Comparison of ENCODE assay signal across 27 mouse cellular contexts in genomic region chr17:57170616-57171260, GRCm38 (mm10). TPM values are rescaled to one million over a fixed set of nuclear protein-coding genes. Genes with fewer than 3 reads are reported as not detected.
DNase-seq lines count a peak whose midpoint lies in the region; ATAC-seq and TF ChIP-seq lines count a peak whose summit lies in the region.
"Had no signal": no experiment of that assay in that cellular context is flagged by ENCODE, and none has a peak within 500 bp of the region (broad histone marks: within the 10 kb centered on the region; RNA-seq: fewer than 3 reads in every experiment).

No protein-coding gene starts in this region.

- no peak overlapping the region for H3K27ac ChIP-seq in liver, embryonic 14.5 days
- H3K27ac ChIP-seq in liver, embryonic 12.5 days, result no peak overlapping the region
- H3K27ac ChIP-seq in stomach, postnatal 0 days (replicated peaks), result no peak overlapping the region
- H3K27ac ChIP-seq: embryonic facial prominence, embryonic 13.5 days; forebrain, embryonic 12.5 days; heart, embryonic 13.5 days; hindbrain, embryonic 15.5 days had no signal

- DNase-seq in liver, embryonic 14.5 days (ENCODE audit: low read depth in 3 of 3, low spot score in 3 of 3), result no peak
- DNase-seq in G1E (ENCODE audit: low spot score), result peak; percentile 30
- DNase-seq in ZHBTc4 (ENCODE audit: low read depth, low spot score), result peak; percentile 72
- no peak for DNase-seq in stomach, postnatal 0 days (ENCODE audit: low spot score)
- DNase-seq in thymus, postnatal 14 days, result no peak
- DNase-seq in embryo, embryonic 10.5 days (ENCODE audit: low spot score), result no peak
- DNase-seq: adrenal gland, adult 8-10 months; B cell, adult 2 months; cerebellum, adult 11 months; cerebellum, adult 8-10 months; cerebellum, postnatal 25 days; gastrocnemius, postnatal 10 days; heart, postnatal 36 days had no signal

- no peaks in the 10 kb centered on the region for H3K36me3 ChIP-seq in liver, embryonic 14.5 days (replicated peaks; ENCODE audit: control insufficient read depth, insufficient read depth, low read depth)
- H3K36me3 ChIP-seq in liver, embryonic 12.5 days, result no peaks in the 10 kb centered on the region
- no peaks in the 10 kb centered on the region for H3K36me3 ChIP-seq in G1E (replicated peaks)
- H3K36me3 ChIP-seq in stomach, postnatal 0 days (ENCODE audit: control insufficient read depth, insufficient read depth, low read length), result no peaks in the 10 kb centered on the region
- H3K36me3 ChIP-seq: embryonic facial prominence, embryonic 13.5 days; forebrain, embryonic 12.5 days; heart, embryonic 13.5 days; hindbrain, embryonic 15.5 days had no signal

- H3K27me3 ChIP-seq in liver, embryonic 14.5 days (ENCODE audit: control insufficient read depth, insufficient read depth, low read length), result no peaks in the 10 kb centered on the region
- no peaks in the 10 kb centered on the region for H3K27me3 ChIP-seq in liver, embryonic 12.5 days (replicated peaks)
- no peaks in the 10 kb centered on the region for H3K27me3 ChIP-seq in G1E (ENCODE audit: insufficient read depth, low read length)
- no peaks in the 10 kb centered on the region for H3K27me3 ChIP-seq in stomach, postnatal 0 days (ENCODE audit: control insufficient read depth, insufficient read depth, low read length)
- H3K27me3 ChIP-seq: heart, embryonic 13.5 days; hindbrain, embryonic 15.5 days had no signal

- 0 out of 2 replicates have a peak, but pooled peaks have one; percentile 36 for TF ChIP-seq EP300 in liver, embryonic 14.5 days (IDR thresholded peaks at IDR 0.05; ENCODE audit: low read depth)
- TF ChIP-seq EP300 in stomach, postnatal 0 days (optimal IDR thresholded peaks at IDR 0.05), result no peak

- TF ChIP-seq CTCF in liver, embryonic 14.5 days (IDR thresholded peaks at IDR 0.05; ENCODE audit: low read depth), result no peak
- no peak for TF ChIP-seq CTCF in G1E (IDR thresholded peaks at IDR 0.05; ENCODE audit: low read depth, low read length)
- TF ChIP-seq CTCF in stomach, postnatal 0 days (IDR thresholded peaks at IDR 0.05; ENCODE audit: low read depth), result no peak

- peaks cover 0 to 5% of the 10 kb centered on the region in 2 experiments; a peak in 2 of 4 replicates for H3K4me1 ChIP-seq in liver, embryonic 14.5 days (replicated peaks; ENCODE audit: control insufficient read depth in 2 of 2, insufficient read depth in 2 of 2, low read length in 1 of 2)
- peaks cover 13% of the 10 kb centered on the region for H3K4me1 ChIP-seq in liver, embryonic 12.5 days
- H3K4me1 ChIP-seq in G1E (ENCODE audit: insufficient read depth, low read depth, low read length), result peaks cover 64% of the 10 kb centered on the region
- H3K4me1 ChIP-seq in stomach, postnatal 0 days (replicated peaks; ENCODE audit: control insufficient read depth, insufficient read depth), result no peaks in the 10 kb centered on the region
- H3K4me1 ChIP-seq: embryonic facial prominence, embryonic 13.5 days; hindbrain, embryonic 15.5 days had no signal

- 27% methylated on average over 5 of the region's 5 CpGs for WGBS in liver, embryonic 14.5 days (ENCODE audit: insufficient replicate concordance)
- 36% methylated on average over 5 of the region's 5 CpGs for WGBS in liver, embryonic 12.5 days (ENCODE audit: insufficient replicate concordance)
- 48% methylated on average over 5 of the region's 5 CpGs for WGBS in stomach, postnatal 0 days

- no peak overlapping the region for H3K4me3 ChIP-seq in liver, embryonic 14.5 days (ENCODE audit: insufficient read depth in 1 of 2, low read depth in 2 of 2, low read length in 2 of 2)
- H3K4me3 ChIP-seq in liver, embryonic 12.5 days, result no peak overlapping the region
- H3K4me3 ChIP-seq in G1E (ENCODE audit: low read depth, low read length), result no peak overlapping the region
- no peak overlapping the region for H3K4me3 ChIP-seq in stomach, postnatal 0 days (ENCODE audit: low read depth, low read length)
- H3K4me3 ChIP-seq: embryonic facial prominence, embryonic 13.5 days; forebrain, embryonic 12.5 days; heart, embryonic 13.5 days; hindbrain, embryonic 15.5 days had no signal

- no peak overlapping the region for H3K4me2 ChIP-seq in liver, embryonic 14.5 days (ENCODE audit: low read depth)
- H3K4me2 ChIP-seq in liver, embryonic 12.5 days, result no peak overlapping the region
- no peak overlapping the region for H3K4me2 ChIP-seq in stomach, postnatal 0 days (replicated peaks; ENCODE audit: low read depth)
- H3K4me2 ChIP-seq: embryonic facial prominence, embryonic 13.5 days; forebrain, embryonic 12.5 days; heart, embryonic 13.5 days; hindbrain, embryonic 15.5 days had no signal

- H3K9ac ChIP-seq in liver, embryonic 14.5 days (replicated peaks), result no peak overlapping the region
- H3K9ac ChIP-seq in liver, embryonic 12.5 days, result no peak overlapping the region
- no peak overlapping the region for H3K9ac ChIP-seq in stomach, postnatal 0 days (ENCODE audit: low read length)
- H3K9ac ChIP-seq: embryonic facial prominence, embryonic 13.5 days; forebrain, embryonic 12.5 days; heart, embryonic 13.5 days; hindbrain, embryonic 15.5 days had no signal

- no peaks in the 10 kb centered on the region for H3K9me3 ChIP-seq in liver, embryonic 14.5 days (ENCODE audit: control insufficient read depth, low read length)
- no peaks in the 10 kb centered on the region for H3K9me3 ChIP-seq in liver, embryonic 12.5 days (replicated peaks)
- H3K9me3 ChIP-seq in G1E (replicated peaks), result no peaks in the 10 kb centered on the region
- no peaks in the 10 kb centered on the region for H3K9me3 ChIP-seq in stomach, postnatal 0 days (ENCODE audit: control insufficient read depth, low read length)
- H3K9me3 ChIP-seq: embryonic facial prominence, embryonic 13.5 days; forebrain, embryonic 12.5 days; heart, embryonic 13.5 days; hindbrain, embryonic 15.5 days had no signal

- peak; percentile 37; the same call in 1 of the 2 replicates for ATAC-seq in liver, embryonic 14.5 days (ENCODE audit: insufficient read depth)
- ATAC-seq in liver, embryonic 12.5 days, result no peak
- peak; percentile 73 for ATAC-seq in G1E (ENCODE audit: extremely low read depth, insufficient number of reproducible peaks, low FRiP score, poor library complexity, severe bottlenecking)
- ATAC-seq in stomach, postnatal 0 days (ENCODE audit: low FRiP score, low TSS enrichment), result no peak
- ATAC-seq: CD4-positive, CD25-positive, alpha-beta regulatory T cell, adult 4 months; forebrain, embryonic 16.5 days; intestine, embryonic 16.5 days had no signal

RNA-seq across cellular contexts. Expression of gene Cd70, which starts 21.2 kb away (rescaled TPM):
- not detected in 2 replicates for polyA plus RNA-seq in liver, embryonic 14.5 days (2012; rRNA removed)
- not detected in 2 replicates for polyA plus RNA-seq in liver, embryonic 14.5 days (2014; fragmentation: Nextera tagmentation; extraction: Ambion mirVana)
- not detected in 2 replicates for polyA plus RNA-seq in liver, embryonic 12.5 days (2016; fragmentation: Nextera tagmentation; extraction: Ambion mirVana)
- not detected in 2 replicates for total RNA-seq in G1E (2014; fragmentation: Nextera tagmentation)
- total RNA-seq in G1E (2017), result not detected in 2 replicates
- not detected in 2 replicates for polyA plus RNA-seq in G1E (2012)
- polyA plus RNA-seq in stomach, postnatal 0 days (2015; fragmentation: Nextera tagmentation; extraction: Ambion mirVana), result 0.11 TPM in 1 of 2 replicates, not detected in the other
- total RNA-seq: adrenal gland, adult 8-10 months; adrenal gland, postnatal 4 days; gastrocnemius, postnatal 10 days; heart, adult 8-10 months; heart, postnatal 36 days had no signal
- polyA plus RNA-seq: embryonic facial prominence, embryonic 13.5 days; forebrain, embryonic 12.5 days; forebrain, embryonic 16.5 days; gonadal fat pad, adult 2 months; heart, embryonic 13.5 days; heart, postnatal 0 days; intestine, embryonic 16.5 days had no signal

RNA-seq across cellular contexts. Expression of gene Tnfsf14, which starts 23.2 kb away (rescaled TPM):
- 1.5 and 1.9 TPM in 2 replicates for polyA plus RNA-seq in liver, embryonic 14.5 days (2012; rRNA removed)
- 0.51 and 0.75 TPM in 2 replicates for polyA plus RNA-seq in liver, embryonic 14.5 days (2014; fragmentation: Nextera tagmentation; extraction: Ambion mirVana)
- 1.6 and 1.7 TPM in 2 replicates for polyA plus RNA-seq in liver, embryonic 12.5 days (2016; fragmentation: Nextera tagmentation; extraction: Ambion mirVana)
- total RNA-seq in G1E (2014; fragmentation: Nextera tagmentation) (not detected in 2 replicates), G1E (2017) (0.55 and 0.81 TPM in 2 replicates)
- polyA plus RNA-seq in G1E (2012), result 0.05 and 0.12 TPM in 2 replicates
- 0.05 TPM in 1 of 2 replicates, not detected in the other for polyA plus RNA-seq in stomach, postnatal 0 days (2015; fragmentation: Nextera tagmentation; extraction: Ambion mirVana)
- total RNA-seq: heart, postnatal 36 days had no signal
- polyA plus RNA-seq: cortical plate, adult 2 months; embryonic facial prominence, embryonic 13.5 days; forebrain, embryonic 16.5 days; frontal cortex, adult 2 months; heart, postnatal 0 days had no signal

RNA-seq across cellular contexts. Expression of gene C3, which starts 57.2 kb away (rescaled TPM):
- polyA plus RNA-seq in liver, embryonic 14.5 days (2012; rRNA removed), result 207 and 240 TPM in 2 replicates
- polyA plus RNA-seq in liver, embryonic 14.5 days (2014; fragmentation: Nextera tagmentation; extraction: Ambion mirVana), result 200 and 205 TPM in 2 replicates
- 95.1 and 100 TPM in 2 replicates for polyA plus RNA-seq in liver, embryonic 12.5 days (2016; fragmentation: Nextera tagmentation; extraction: Ambion mirVana)
- total RNA-seq in G1E (2014; fragmentation: Nextera tagmentation), result not detected in 2 replicates
- 0.27 and 3.6 TPM in 2 replicates for total RNA-seq in G1E (2017)
- 0.04 and 0.10 TPM in 2 replicates for polyA plus RNA-seq in G1E (2012)
- 9.3 and 9.8 TPM in 2 replicates for polyA plus RNA-seq in stomach, postnatal 0 days (2015; fragmentation: Nextera tagmentation; extraction: Ambion mirVana)

Comparison
In these comparisons a context has a peak if more than half of its experiments do, and no peak if none do; other contexts are left out.
1. ATAC-seq: peak in liver, embryonic 14.5 days (single experiment) and G1E (single experiment); none in liver, embryonic 12.5 days (single experiment) and stomach, postnatal 0 days (single experiment).
2. DNase-seq: peak in G1E (single experiment) and ZHBTc4 (single experiment); none in liver, embryonic 14.5 days (0 of 3), stomach, postnatal 0 days (single experiment), thymus, postnatal 14 days (single experiment) and embryo, embryonic 10.5 days (single experiment).